Mouse (Mus musculus) telencephalon, adult 2 months (tissue): ENCODE data around the gene Anapc2.
"Not testable (repeated sequence)": the region's sequence is repeated elsewhere in the genome, so short reads cannot be mapped to it uniquely, and the experiment has no call there.

Experiments used
- DNase-seq: peaks from one replicate; pipeline ENCODE4 v3.0.0-alpha.2; 2011; ENCODE audit warnings: low read depth, low spot score

Gene Anapc2

GRCm38 (mm10) chr2:25240723-25241437 lies 31.4 kb upstream of the Anapc2 start:
- peak; percentile 84 for DNase-seq

DNA sequence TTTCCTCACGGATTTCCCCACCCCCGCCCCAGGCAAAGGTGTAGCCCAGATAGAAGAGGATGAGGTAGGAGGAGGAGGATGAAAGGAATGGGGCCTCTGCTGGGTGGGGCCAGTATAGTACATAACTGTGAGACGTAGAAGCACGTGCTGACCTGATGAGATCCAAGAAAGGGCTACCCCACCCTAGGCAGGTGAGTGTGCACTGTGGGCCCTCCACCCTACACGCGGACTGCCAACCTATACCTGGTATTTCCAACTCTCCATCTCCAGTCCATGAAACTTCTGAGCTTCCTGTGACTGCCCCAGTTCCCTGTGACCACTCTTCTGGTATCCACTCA lies 30.9 kb upstream of the Anapc2 start:
- DNase-seq = no peak

GRCm38 (mm10) chr2:25242101-25242506 lies 30.2 kb upstream of the Anapc2 start, which contains the start of the genes Rnf208 and Cysrt1:
Gene Rnf208, plus strand, starts transcription at chr2:25242255.
Gene Cysrt1, minus strand, starts transcription at chr2:25242452.
- no peak for DNase-seq

GRCm38 (mm10) chr2:25243342-25243741 lies 28.9 kb upstream of the Anapc2 start:
- DNase-seq = no peak

- DNase-seq = no peak
Measured at GRCm38 (mm10) chr2:25244144-25244543, 28.1 kb upstream of the Anapc2 start.

DNA sequence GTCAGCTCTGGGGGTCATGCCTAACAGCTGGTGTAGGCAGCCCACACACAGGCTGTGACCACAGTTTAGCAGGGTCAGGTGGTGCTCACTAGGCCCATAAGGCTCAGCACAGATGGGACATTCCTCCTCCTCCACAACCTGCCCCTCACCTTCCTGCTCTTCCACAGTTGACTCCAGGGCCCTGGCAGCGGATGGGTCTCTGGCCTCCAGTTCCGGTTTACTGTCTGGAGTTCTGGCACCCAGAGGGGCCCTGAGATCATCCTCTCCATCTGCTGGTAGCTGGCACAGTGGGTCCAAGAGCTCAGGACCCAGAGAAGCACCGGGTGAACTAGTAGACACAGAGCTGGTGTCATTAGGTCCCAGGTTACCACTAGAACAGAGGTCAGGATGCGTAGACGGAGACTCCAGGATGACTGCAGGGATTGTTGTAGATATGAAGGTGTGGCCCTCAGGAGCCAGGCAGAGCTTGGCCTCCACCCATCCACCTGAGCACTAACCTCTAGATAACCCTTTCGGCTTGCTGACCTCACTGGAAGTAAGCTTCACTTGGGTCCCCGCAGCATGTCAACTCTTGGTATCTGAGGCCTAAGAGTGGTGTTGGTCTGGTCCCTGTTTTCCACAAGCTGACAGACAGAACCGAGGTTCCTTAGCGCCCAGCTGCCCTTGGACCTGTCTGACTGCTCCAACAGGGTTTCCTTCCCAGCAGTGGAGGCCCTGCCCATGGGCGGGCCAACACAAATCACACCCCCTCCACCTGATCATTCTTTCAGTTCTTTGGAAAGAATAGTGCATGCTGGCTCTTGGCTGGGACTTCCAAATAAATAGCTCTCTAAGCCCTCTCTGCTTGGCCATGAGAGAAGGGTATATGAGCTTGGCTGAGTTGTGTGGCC lies 25.9 kb upstream of the Anapc2 start, which contains the start of gene AL732309.1:
AL732309.1 (minus strand) TSS at position 681 of the 890 bp plus-strand sequence.
- no peak for DNase-seq

- no peak for DNase-seq
Measured at GRCm38 (mm10) chr2:25252331-25252730, 19.9 kb upstream of the Anapc2 start.

DNA sequence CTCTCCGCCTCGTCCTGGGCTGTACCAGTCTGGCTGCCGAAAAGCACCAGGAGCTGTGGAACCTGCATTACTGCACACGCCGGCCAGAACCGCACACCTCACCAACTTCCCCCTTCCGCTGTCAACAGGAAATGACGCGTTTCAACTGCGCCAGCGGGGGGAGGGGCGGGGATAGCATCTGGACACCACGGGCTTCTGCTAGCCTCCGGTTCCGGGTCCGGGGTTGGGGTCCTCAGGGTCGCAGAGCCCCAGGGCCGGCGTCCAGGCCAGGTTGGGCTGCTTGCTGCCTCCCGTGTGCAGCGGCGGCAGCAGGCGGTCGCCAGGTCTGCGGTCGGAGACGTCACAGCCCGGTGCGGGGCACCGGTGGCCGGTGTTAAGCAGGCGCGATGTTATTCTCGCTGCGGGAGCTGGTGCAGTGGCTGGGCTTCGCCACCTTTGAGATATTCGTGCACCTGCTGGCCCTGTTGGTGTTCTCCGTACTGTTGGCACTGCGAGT lies 16.9 kb upstream of the Anapc2 start, which contains the start of gene Tmem203:
Tmem203 (plus strand) TSS at position 156 of the 496 bp plus-strand sequence.
- DNase-seq = peak; percentile 73

DNA sequence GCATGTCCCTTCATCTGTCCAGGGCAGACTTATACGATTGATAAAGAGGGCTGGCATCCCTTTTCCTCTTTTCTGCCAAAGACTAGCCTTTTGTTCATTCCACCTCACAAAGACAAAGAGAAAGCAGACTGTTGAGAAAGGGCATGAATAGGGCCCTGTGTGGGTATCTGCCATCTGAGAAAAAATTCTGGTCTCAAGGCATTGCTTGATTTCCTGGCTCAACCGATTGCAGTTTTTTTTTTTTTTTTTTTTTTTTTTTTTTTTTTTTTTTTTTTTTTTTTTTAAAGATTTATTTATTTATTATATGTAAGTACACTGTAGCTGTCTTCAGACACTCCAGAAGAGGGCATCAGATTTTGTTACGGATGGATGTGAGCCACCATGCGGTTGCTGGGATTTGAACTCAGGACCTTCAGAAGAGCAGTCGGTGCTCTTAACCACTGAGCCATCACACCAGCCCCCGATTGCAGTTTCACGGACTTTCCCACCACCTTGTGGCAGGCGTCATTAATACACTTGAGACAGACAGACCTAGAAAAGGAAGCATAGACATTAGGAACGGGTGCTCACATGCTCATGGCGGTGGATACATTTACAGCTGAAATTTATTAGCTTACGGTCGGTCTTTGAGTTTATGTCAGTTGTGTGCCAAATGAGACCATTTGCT lies 15.7 kb upstream of the Anapc2 start:
- DNase-seq = not testable (repeated sequence)

- DNase-seq = not testable (repeated sequence)
Measured at GRCm38 (mm10) chr2:25257250-25257649, 15.0 kb upstream of the Anapc2 start.

DNA sequence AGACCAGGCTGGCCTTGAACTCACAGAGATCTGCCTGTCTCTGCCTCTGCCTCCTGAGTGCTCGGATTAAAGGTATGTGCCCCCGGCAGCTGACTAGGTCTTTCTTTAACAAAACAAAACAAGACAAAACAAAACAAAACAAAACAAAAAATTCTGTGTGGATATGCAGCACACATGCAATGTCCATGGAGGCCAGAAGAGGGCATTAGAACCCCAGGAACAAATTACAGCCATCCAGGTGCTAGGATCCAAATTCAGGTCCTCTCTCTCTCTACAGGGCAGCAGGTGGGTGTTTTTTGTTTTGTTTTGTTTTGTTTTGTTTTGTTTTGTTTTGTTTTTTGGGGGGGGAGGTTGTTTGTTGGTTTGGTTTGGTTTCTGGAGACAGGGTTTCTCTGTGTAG lies 13.4 kb upstream of the Anapc2 start:
- no peak for DNase-seq

DNA sequence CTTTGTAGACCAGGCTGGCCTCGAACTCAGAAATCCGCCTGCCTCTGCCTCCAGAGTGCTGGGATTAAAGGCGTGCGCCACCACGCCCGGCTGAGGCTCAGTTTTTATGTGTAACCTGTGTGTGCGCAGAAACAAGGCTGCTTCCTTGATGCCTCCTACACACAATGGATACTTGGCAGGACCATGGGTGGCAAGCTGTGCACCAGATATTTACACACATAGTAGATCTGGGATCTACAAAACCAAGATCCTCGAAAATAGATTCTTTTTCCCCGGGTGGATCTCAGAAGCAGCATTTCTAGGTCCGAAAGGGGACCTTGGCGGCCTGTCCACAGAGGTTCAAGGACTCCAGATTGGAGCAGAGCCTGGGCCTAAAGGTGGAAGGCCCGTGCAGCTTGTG lies 10.4 kb upstream of the Anapc2 start:
- DNase-seq = peak; percentile 53

DNA sequence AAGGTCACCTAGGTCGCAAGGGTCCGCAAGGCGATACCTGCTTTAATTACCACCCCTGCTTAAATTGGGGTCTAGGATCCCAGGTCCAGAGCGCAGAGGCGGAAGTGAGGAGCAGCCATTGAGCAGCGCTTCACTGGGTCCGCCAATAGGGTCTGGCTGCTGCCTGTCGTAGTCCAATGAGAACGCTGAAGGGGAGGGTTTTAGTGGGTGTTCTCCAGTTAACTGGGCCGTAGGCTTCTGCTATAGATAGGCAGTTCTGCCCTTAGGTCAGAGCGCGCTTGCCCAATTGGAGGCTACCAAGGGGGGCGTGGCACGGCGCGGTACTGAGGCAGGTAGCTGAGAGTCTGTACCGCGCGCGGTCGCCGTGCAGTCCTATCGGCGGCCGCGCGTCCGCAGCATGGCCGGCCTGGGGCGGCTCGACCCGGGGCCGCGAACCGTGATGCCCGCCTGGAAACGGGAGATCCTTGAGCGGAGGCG lies 9.9 kb upstream of the Anapc2 start, which contains the start of gene Tprn:
Tprn (plus strand) TSS at position 328 of the 477 bp plus-strand sequence.
- DNase-seq = peak; percentile 99

GRCm38 (mm10) chr2:25262795-25263622 lies 9.3 kb upstream of the Anapc2 start:
- no peak for DNase-seq

DNA sequence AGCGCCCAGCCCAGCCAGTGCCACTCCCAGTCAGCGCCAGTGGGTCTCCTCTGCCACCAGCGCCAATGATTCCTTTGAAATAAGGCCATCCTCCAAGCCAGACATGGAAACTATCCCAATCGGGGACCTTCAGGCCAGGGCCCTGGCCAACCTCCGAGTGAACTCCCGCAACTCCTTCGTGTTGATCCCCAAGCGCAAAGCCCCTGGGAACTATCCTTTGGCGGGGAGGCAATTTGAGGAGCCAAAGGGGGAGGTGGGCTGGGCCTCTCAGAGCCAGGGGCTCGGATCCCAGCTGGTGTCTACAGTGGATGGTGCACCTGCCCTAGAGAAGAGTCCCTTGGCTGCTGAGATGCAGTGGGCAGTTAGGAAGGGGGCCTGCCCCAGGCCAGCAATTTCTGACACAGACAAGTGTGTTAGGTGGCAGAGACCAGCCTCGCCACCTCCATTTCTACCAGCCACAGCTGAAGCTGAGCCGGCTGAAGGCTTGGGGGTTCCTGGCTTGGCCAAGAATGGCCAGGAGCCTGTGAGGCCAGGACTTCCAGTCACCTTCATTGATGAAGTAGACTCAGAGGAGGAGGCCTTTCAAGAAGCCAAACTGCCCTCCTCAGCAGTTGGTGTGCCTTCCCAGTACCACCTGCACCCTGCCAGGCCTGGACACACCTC lies 8.5 kb upstream of the Anapc2 start:
- DNase-seq = no peak

- DNase-seq = no peak
Measured at GRCm38 (mm10) chr2:25264286-25264660, 8.0 kb upstream of the Anapc2 start.

DNA sequence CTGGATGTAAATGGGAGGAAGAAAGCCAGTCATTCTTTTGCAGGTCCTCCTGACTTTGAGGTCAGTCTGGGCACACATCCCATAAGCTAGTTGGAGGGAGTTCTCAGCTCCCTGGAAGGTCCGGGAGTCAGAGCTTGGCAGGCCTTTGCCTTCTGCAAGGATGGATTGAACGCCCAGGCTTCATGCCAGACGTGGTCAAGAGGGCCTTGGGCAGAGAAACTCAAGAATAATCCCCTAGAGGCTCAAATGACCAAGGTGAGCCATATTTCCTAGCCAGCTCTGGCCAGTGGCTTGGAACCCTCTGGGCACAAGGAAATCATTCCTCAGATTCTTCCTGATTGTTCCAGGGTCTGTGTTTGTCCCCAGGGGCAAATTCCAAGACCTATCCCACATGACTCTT lies 7.4 kb upstream of the Anapc2 start:
- no peak for DNase-seq

DNA sequence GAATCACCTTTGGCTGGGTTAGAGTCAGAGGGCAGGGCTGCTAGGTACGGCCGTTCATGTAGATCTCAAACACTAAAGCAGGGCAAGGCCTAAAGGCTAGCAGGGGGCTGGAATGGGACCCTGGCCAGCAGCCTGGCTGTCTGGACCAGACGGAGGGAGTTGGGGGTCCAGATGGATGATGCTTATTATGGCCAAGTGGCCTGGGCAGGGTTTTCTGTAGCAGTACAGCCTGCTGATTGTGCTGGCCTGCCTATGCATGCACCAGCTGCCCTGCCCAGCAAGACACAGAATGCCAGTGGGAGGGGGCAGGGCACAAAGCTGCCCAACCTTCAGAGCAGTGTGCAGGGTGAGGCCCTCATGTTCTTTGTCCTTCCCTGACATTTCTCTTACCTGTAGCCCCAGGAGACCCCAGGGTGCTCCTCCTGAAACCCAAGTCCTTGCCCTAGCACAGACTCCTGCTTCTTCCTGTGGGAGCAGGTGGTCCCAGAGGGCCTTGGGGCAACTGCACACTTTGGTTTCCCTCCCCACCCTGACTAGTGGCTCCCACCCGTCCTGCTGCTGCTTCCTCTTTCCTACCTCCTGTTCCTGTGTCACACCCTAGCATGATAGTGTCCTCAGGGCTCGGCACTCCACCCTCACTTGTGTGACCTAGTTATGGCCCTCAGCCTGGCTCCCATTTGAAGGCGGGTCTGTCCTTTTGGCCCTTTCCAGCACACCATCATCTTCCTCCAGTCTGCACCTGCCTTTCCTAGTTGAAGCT lies 6.2 kb upstream of the Anapc2 start:
- DNase-seq = no peak

- peak; percentile 62 for DNase-seq
Measured at GRCm38 (mm10) chr2:25266720-25267119, 5.6 kb upstream of the Anapc2 start.
